Mouse (Mus musculus) CH12.LX (cell line): ENCODE results near the gene Dglucy. TPM values are rescaled to one million over a fixed set of nuclear protein-coding genes. Genes with fewer than 3 reads are reported as not detected.

Source experiments
- DNase-seq: peaks from one replicate; pipeline ENCODE4 v3.0.0-alpha.2; 2013; ENCODE audit errors: extremely low read depth
- H3K27ac ChIP-seq: 2 replicates; pipeline ENCODE4 v1.5.1; 2012; ENCODE audit warnings: low read depth, mild to moderate bottlenecking, control low read depth, moderate library complexity; ENCODE audit not compliant: insufficient read depth
- H3K27me3 ChIP-seq: replicated peaks from 2 replicates; pipeline ENCODE3; 2012; ENCODE audit warnings: inconsistent platforms
- H3K36me3 ChIP-seq, 2 experiments: replicated peaks in 1 of 2; 2 replicates each; pipeline versions ENCODE3 to v1.6.1; 2012; ENCODE audit warnings: inconsistent platforms in 1 of 2, low read length in 1 of 2, mild to moderate bottlenecking in 1 of 2, mixed read lengths in 1 of 2, moderate library complexity in 1 of 2; ENCODE audit not compliant: control insufficient read depth in 1 of 2, insufficient read depth in 1 of 2
- H3K4me1 ChIP-seq, 2 experiments: 2 replicates each; pipeline ENCODE4 v1.6.1; 2012; ENCODE audit warnings: inconsistent platforms in 1 of 2, moderate library complexity in 1 of 2; ENCODE audit not compliant: insufficient read depth in 2 of 2, control insufficient read depth in 1 of 2
- H3K4me2 ChIP-seq: 2 replicates; pipeline ENCODE4 v1.6.1; 2012; ENCODE audit warnings: low read depth, mild to moderate bottlenecking, control low read depth; ENCODE audit not compliant: poor library complexity, insufficient read depth, severe bottlenecking
- H3K4me3 ChIP-seq, 3 experiments: fragments of 150-350 bp in 1 of 3; sonication (generic) in 1 of 3; replicated peaks in 1 of 3; 2 replicates each; pipeline versions ENCODE3 to v1.5.1; 2011 to 2012; ENCODE audit warnings: low read depth in 2 of 3, low read length in 2 of 3, mild to moderate bottlenecking in 2 of 3, moderate library complexity in 2 of 3, control low read depth in 1 of 3, improper control_type of control experiment in 1 of 3, inconsistent platforms in 1 of 3, mixed read lengths in 1 of 3; ENCODE audit not compliant: poor library complexity in 1 of 3
- H3K79me2 ChIP-seq: replicated peaks from 2 replicates; pipeline ENCODE4 v1.6.1; 2012; ENCODE audit warnings: mild to moderate bottlenecking, moderate library complexity; ENCODE audit not compliant: control insufficient read depth, poor library complexity, insufficient read depth, severe bottlenecking; ENCODE audit errors: extremely low read depth
- H3K9ac ChIP-seq: 2 replicates; pipeline ENCODE4 v1.6.1; 2012; ENCODE audit warnings: low read depth, mild to moderate bottlenecking, control low read depth, moderate library complexity; ENCODE audit not compliant: insufficient read depth
- H3K9me3 ChIP-seq: replicated peaks from 2 replicates; pipeline ENCODE3; 2012; ENCODE audit warnings: low read length, inconsistent platforms, mixed read lengths
- CTCF ChIP-seq, 2 experiments: IDR thresholded peaks in 1 of 2; conservative IDR thresholded peaks in 1 of 2; 2 replicates each; pipeline ENCODE4 v1.5.1; 2011 to 2012; ENCODE audit warnings: low read depth in 2 of 2, low read length in 2 of 2, improper control_type of control experiment in 1 of 2, inconsistent platforms in 1 of 2, mild to moderate bottlenecking in 1 of 2, moderate library complexity in 1 of 2
- E2F4 ChIP-seq: IDR thresholded peaks from 2 replicates; pipeline ENCODE4 v1.6.1; 2011; ENCODE audit warnings: low read depth, low read length, improper control_type of control experiment; ENCODE audit not compliant: insufficient replicate concordance
- ELF1 ChIP-seq: IDR thresholded peaks from 2 replicates; pipeline ENCODE4 v1.6.1; 2014; ENCODE audit warnings: low read depth, mild to moderate bottlenecking, inconsistent platforms, low read length, improper control_type of control experiment
- EP300 ChIP-seq: IDR thresholded peaks from 2 replicates; pipeline ENCODE4 v1.6.1; 2011; ENCODE audit warnings: low read length, improper control_type of control experiment
- GABPA ChIP-seq: IDR thresholded peaks from 2 replicates; pipeline ENCODE4 v1.6.1; 2012; ENCODE audit warnings: low read depth, low read length, improper control_type of control experiment, inconsistent platforms; ENCODE audit not compliant: insufficient replicate concordance
- HCFC1 ChIP-seq: IDR thresholded peaks from 2 replicates; pipeline ENCODE4 v1.6.1; 2012; ENCODE audit warnings: low read depth, mild to moderate bottlenecking, inconsistent platforms, low read length, improper control_type of control experiment
- IRF4 ChIP-seq: IDR thresholded peaks from 2 replicates; pipeline ENCODE4 v1.6.1; 2014; ENCODE audit warnings: low read depth, mild to moderate bottlenecking, inconsistent platforms, low read length, improper control_type of control experiment
- KAT2A ChIP-seq: IDR thresholded peaks from 2 replicates; pipeline ENCODE4 v1.6.1; 2012; ENCODE audit warnings: low read length, improper control_type of control experiment, inconsistent platforms; ENCODE audit not compliant: insufficient replicate concordance
- MAFK ChIP-seq: IDR thresholded peaks from 2 replicates; pipeline ENCODE4 v1.6.1; 2011; ENCODE audit warnings: low read length, improper control_type of control experiment; ENCODE audit not compliant: insufficient replicate concordance
- MXI1 ChIP-seq: IDR thresholded peaks from 2 replicates; pipeline ENCODE4 v1.6.1; 2011; ENCODE audit warnings: mild to moderate bottlenecking, low read depth, low read length, improper control_type of control experiment
- MYC ChIP-seq: IDR thresholded peaks from 2 replicates; pipeline ENCODE4 v1.6.1; 2011; ENCODE audit warnings: low read depth, mild to moderate bottlenecking, improper control_type of control experiment, low read length
- NELFE ChIP-seq: IDR thresholded peaks from 2 replicates; pipeline ENCODE4 v1.6.1; 2011; ENCODE audit warnings: low read depth, low read length, improper control_type of control experiment
- NRF1 ChIP-seq: IDR thresholded peaks from 2 replicates; pipeline ENCODE4 v1.6.1; 2014; ENCODE audit warnings: low read depth, mild to moderate bottlenecking, inconsistent platforms, low read length, improper control_type of control experiment, moderate library complexity
- PAX5 ChIP-seq: IDR thresholded peaks from 2 replicates; pipeline ENCODE4 v1.6.1; 2012; ENCODE audit warnings: low read length, inconsistent platforms, mixed read lengths
- POLR2AphosphoS2 ChIP-seq: IDR thresholded peaks from 2 replicates; pipeline ENCODE4 v1.6.1; 2011; ENCODE audit warnings: low read depth, low read length, improper control_type of control experiment
- RAD21 ChIP-seq: IDR thresholded peaks from 2 replicates; pipeline ENCODE4 v1.6.1; 2011; ENCODE audit warnings: low read depth, mild to moderate bottlenecking, low read length, improper control_type of control experiment, moderate library complexity
- RCOR1 ChIP-seq: conservative IDR thresholded peaks from 2 replicates; pipeline ENCODE4 v1.6.1; 2012; ENCODE audit warnings: low read depth, mild to moderate bottlenecking, inconsistent platforms, low read length, improper control_type of control experiment
- SIN3A ChIP-seq: IDR thresholded peaks from 2 replicates; pipeline ENCODE4 v1.6.1; 2012; ENCODE audit warnings: low read length, improper control_type of control experiment, inconsistent platforms
- SMC3 ChIP-seq: IDR thresholded peaks from 2 replicates; pipeline ENCODE4 v1.6.1; 2011; ENCODE audit warnings: low read depth, low read length, improper control_type of control experiment
- USF1 ChIP-seq: IDR thresholded peaks from 2 replicates; pipeline ENCODE4 v1.6.1; 2014; ENCODE audit warnings: low read depth, mild to moderate bottlenecking, inconsistent platforms, low read length, improper control_type of control experiment
- ZC3H11A ChIP-seq: IDR thresholded peaks from 2 replicates; pipeline ENCODE4 v1.6.1; 2012; ENCODE audit warnings: low read depth, mild to moderate bottlenecking, inconsistent platforms, low read length, improper control_type of control experiment
- ZNF384 ChIP-seq: IDR thresholded peaks from 2 replicates; pipeline ENCODE4 v1.6.1; 2012; ENCODE audit warnings: low read depth, low read length, improper control_type of control experiment, inconsistent platforms
- dilution Hi-C: fragments of 300-500 bp; cut with MboI; formaldehyde crosslinking; loops from 2 replicates; pipeline ENCODE4 v1.14.3; 2020; ENCODE audit warnings: low sequenced_read_pairs; ENCODE audit not compliant: extremely low pct_unique_long_range_greater_than_20kb, extremely low pct_ligation_motif_present
- in situ Hi-C: fragments of 300-500 bp; cut with MboI; formaldehyde crosslinking; loops from 3 replicates; pipeline ENCODE4 v1.14.3; 2019; ENCODE audit warnings: low sequenced_read_pairs, low pct_ligation_motif_present, low pct_unique_long_range_greater_than_20kb, mixed read lengths
- polyA plus RNA-seq: library from polyadenylated mRNA; unstranded; fragments of >175 nt; gene quantifications from 2 replicates; pipeline ENCODE4 v1.2.1, GENCODE M21; 2012; ENCODE audit warnings: low read depth; ENCODE audit not compliant: insufficient read length
- total RNA-seq, 2 experiments: library from RNA; depleted of rRNA; stranded (reverse); fragments of 300-350 nt in 1 of 2; fragments of >200 nt in 1 of 2; gene quantifications; 2 replicates each; pipeline ENCODE4 v1.2.3; 2012 to 2014

The Dglucy gene
- total and polyA plus RNA-seq, 3 experiments, result 5.5 to 20.6 (median 10.1) TPM

GRCm38 (mm10) chr12:100839079-100839600 is 60.3 kb downstream of the Dglucy start (continued):
- TF ChIP-seq E2F4, result no peak
- 0 out of 2 replicates have a peak, but pooled peaks have one; percentile 39 for TF ChIP-seq KAT2A
- TF ChIP-seq RCOR1, result 0 out of 2 replicates have a peak, but pooled peaks have one; percentile 66
- TF ChIP-seq POLR2AphosphoS2, result no peak
- no peak; the same call in 1 of the 2 replicates for TF ChIP-seq HCFC1
- TF ChIP-seq PAX5, result no peak
- TF ChIP-seq ELF1, result peak; percentile 76

- TF ChIP-seq RAD21 (no peak), MXI1 (0 out of 2 replicates have a peak, but pooled peaks have one; percentile 31)
- in situ Hi-C loops, result loop anchor here (5.0 to 10.0 kb wide), 4 partner anchors 68 to 675 kb away; no protein-coding TSS in a partner anchor
These were observed 61.1 kb downstream of the Dglucy start for GRCm38 (mm10) chr12:100839926-100840325.

GRCm38 (mm10) chr12:100841211-100841792 is 62.4 kb downstream of the Dglucy start:
- H3K9me3 ChIP-seq, result no peaks in the 10 kb centered on the region
- no peak overlapping the region for H3K9ac ChIP-seq
- DNase-seq, result peak; percentile 81
- in situ Hi-C loops, result loop anchor here (5.0 to 10.0 kb wide), 4 partner anchors 69 to 677 kb away; no protein-coding TSS in a partner anchor
- H3K79me2 ChIP-seq, result peaks cover 4% of the 10 kb centered on the region
- H3K4me2 ChIP-seq, result no peak overlapping the region
- no peak for TF ChIP-seq NRF1
- 0 out of 2 replicates have a peak, but pooled peaks have one; percentile 20 for TF ChIP-seq SIN3A
- TF ChIP-seq ZC3H11A, result peak; percentile 88
- TF ChIP-seq EP300, result no peak
- TF ChIP-seq GABPA, result no peak
- TF ChIP-seq IRF4, result 0 out of 2 replicates have a peak, but pooled peaks have one; percentile 19
- TF ChIP-seq MYC, result no peak
- no peak for TF ChIP-seq MAFK
- TF ChIP-seq SMC3, result peak; percentile 99
- peak; percentile 52 to 97 for TF ChIP-seq CTCF (conservative IDR thresholded peaks at IDR 0.05 in 1 of 2, IDR thresholded peaks at IDR 0.05 in 1 of 2; ENCODE audit: low read depth in 2 of 2, low read length in 2 of 2)
- peak; percentile 99 for TF ChIP-seq RAD21
- TF ChIP-seq ZNF384, result 0 out of 2 replicates have a peak, but pooled peaks have one; percentile 2
- TF ChIP-seq USF1, result no peak
- TF ChIP-seq MXI1, result no peak
- TF ChIP-seq NELFE, result 0 out of 2 replicates have a peak, but pooled peaks have one; percentile 10
- TF ChIP-seq, all 38 proteins: peak for 8
- Histone ChIP-seq H3K4me3 (no peak overlapping the region), H3K27ac (no peak overlapping the region), H3K27me3 (no peaks in the 10 kb centered on the region), H3K4me1 (peaks cover 16 to 51% of the 10 kb centered on the region in 2 experiments), H3K36me3 (peaks cover 2 to 31% of the 10 kb centered on the region in 2 experiments)
- dilution Hi-C loops, result no loop called here

More at GRCm38 (mm10) chr12:100839926-100840325, 61.1 kb downstream of the Dglucy start:
- Histone ChIP-seq H3K27ac (peak overlapping the region; percentile 68), H3K79me2 (peaks cover 4% of the 10 kb centered on the region), H3K9ac (no peak overlapping the region), H3K4me1 (peaks cover 20 to 56% of the 10 kb centered on the region in 2 experiments), H3K4me3 (peak overlapping the region in 1 of 3 experiments; percentile 9), H3K4me2 (no peak overlapping the region), H3K36me3 (peaks cover 2 to 36% of the 10 kb centered on the region in 2 experiments), H3K9me3 (no peaks in the 10 kb centered on the region), H3K27me3 (no peaks in the 10 kb centered on the region)
- no peak for DNase-seq
- dilution Hi-C loops, result no loop called here
